Mouse (Mus musculus): ENCODE measurements around the gene Rab23.
"Not testable (repeated sequence)": the region's sequence is repeated elsewhere in the genome, so short reads cannot be mapped to it uniquely, and the experiment has no call there.

Rab23 gene

DNA sequence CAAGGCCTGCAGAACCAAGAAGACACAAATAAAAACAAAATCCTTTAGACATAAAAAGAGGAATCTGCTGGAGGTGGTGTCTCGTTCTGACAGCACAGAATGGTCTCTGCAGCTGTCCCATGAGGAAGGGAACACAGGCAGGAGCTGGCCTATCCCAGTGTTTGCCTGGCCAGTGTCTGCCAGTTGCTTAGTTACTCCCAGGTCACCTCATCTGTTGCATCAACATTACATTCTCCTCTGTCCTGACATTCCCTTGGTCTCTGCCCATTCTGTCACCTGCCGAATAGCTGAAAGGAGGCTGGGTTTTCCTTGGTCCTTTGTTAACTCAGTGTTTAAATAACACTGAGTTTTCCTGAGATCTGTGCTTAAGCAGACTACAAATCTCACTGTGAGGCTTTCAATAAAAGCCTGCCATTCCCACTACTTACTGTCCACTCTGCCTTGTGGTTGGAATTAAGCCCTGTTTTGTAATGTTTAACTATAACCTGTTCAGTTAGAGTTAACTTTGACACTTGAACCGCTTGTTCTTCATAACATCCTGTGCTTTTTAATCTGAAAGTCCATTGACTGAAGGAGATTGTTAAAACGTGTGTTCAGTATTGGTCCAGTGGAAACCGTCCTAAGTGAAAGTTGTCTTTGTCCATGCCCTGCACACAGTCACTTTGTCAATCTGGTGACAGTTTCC is 14.5 kb downstream of the Rab23 start:
- DNase-seq, result no peak

- DNase-seq, result no peak
Measured at GRCm38 (mm10) chr1:33738281-33738680, 18.6 kb downstream of the Rab23 start.

DNA sequence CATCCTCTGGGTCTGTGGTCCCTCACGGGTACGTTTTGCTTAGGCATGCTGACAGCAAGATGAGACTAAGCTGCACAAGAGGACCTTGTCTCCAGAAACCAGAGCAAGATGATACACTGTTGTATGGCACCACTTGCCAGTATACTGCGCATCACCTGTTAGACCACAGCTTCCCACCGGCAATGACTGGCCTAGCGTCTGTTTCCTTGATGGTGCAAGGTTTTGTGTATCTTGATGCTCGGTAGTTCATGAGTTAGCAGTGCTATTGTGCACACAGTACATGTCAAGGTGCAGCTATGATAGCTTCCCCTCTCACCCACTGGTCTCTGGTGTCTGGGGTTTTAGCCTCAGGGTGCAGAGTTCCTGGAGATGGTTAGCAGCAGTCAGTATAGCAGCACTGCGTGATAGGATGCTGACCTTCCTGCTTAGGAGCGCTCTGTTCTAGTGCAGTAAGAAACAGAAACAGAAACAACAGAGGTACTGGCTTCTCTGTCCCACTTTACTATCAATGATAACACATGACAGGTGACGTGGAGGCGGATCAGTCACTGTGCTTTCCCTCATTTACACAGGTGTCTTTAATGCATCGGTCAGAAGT is 19.1 kb downstream of the Rab23 start:
- DNase-seq, result no peak

GRCm38 (mm10) chr1:33739302-33739701 is 19.6 kb downstream of the Rab23 start:
- DNase-seq, result peak; percentile 94

- DNase-seq, result no peak
Measured at GRCm38 (mm10) chr1:33742903-33743302, 23.2 kb downstream of the Rab23 start.

GRCm38 (mm10) chr1:33744815-33745214 is 25.1 kb downstream of the Rab23 start:
- not testable (repeated sequence) for DNase-seq

DNA sequence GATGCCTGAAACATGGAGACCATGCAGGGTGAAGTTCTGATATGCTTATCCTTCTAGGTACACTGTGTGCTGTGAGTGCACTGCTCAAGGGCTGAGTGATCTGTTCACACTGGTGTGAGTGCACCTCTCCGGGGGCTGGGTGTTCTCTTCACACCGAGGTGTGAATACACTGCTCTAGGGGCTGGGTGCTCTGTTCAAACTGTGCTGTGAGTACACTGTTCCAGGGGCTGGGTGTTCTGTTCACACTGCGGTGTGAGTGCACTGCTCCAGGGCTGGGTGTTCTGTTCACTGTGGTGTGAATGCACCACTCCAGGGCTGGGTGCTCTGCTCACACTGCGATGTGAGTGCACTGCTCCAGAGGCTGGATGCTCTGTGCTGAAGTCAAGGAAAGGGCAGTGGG is 26.2 kb downstream of the Rab23 start:
- no peak for DNase-seq

DNA sequence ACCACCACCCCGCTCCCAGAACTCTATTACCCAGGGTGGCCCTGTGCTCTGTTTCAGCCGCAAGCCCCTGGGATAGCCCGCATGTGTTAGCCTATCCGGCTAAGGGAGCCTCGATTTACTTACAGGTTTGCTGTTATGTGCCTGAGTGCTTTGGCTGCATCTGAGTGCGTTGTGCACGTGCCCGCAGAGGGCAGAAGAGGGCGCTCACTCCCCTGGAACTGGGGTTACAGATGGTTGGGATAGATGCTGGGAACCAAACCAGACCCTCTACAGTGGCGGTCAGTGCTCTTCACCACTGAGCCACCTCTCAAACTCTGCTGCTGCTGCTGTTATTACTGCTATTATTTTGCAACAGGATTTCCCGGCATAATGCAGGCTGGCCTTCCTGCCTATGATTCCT is 29.4 kb downstream of the Rab23 start:
- no peak for DNase-seq

- not testable (repeated sequence) for DNase-seq
Measured at GRCm38 (mm10) chr1:33749709-33750108, 30.0 kb downstream of the Rab23 start.

GRCm38 (mm10) chr1:33751283-33751682 is 31.6 kb downstream of the Rab23 start:
- no peak for DNase-seq

- no peak for DNase-seq
Measured at GRCm38 (mm10) chr1:33754089-33754488, 34.4 kb downstream of the Rab23 start.

DNA sequence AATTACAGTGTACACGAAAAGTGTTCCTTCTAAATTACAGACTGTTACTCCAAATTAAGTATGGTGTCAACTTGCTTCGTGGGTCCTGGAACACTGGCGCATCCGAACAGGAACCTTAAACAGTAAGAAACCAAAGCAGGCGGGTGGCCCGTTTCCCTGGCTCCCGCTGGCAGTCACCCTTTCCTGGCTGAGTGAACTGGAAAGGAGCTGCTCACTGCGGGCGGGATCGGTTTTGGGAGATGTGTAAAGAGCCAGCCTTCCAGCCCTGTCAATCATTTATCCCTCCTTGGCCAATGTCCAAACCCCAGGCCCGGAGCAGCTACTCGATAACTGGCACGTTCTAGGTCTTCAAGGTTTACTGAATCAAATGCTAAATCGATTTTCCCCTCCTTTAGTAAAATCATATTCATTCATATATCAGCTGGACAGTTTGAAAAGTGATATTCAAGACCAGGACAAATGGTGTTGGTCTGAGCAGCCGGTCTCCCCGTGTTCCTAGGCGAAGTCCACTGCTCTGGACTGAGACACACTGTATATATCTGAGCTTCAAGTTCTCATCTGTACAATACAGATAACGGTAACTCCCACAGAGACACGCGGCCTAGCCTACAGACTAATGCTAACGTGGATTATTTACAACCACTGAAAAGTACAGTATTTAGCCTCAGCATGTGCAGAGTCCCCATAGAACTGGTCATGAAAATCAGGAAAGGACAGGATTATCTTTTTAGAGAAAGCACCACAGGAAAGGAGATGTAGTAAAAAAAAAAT is 35.5 kb downstream of the Rab23 start:
- no peak for DNase-seq

DNA sequence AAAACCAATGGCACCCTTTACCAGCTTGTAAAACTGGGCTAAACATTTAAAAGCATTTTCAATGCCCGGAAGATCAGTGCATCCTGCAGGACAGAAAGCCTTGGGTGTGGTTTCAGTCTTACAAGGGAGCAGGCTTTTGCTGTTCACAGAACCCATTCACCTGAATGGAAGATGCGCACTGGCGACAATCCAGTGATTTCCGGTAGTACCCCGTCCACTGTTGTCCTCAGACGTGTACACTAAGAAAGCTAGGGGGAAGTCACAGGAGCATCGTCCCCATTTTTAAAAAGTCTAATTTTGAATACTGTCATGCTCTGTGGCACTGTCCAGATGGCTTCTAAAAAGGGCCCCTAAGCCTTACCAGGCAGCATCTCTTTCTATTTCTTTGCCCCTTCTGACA is 36.1 kb downstream of the Rab23 start:
- no peak for DNase-seq

DNA sequence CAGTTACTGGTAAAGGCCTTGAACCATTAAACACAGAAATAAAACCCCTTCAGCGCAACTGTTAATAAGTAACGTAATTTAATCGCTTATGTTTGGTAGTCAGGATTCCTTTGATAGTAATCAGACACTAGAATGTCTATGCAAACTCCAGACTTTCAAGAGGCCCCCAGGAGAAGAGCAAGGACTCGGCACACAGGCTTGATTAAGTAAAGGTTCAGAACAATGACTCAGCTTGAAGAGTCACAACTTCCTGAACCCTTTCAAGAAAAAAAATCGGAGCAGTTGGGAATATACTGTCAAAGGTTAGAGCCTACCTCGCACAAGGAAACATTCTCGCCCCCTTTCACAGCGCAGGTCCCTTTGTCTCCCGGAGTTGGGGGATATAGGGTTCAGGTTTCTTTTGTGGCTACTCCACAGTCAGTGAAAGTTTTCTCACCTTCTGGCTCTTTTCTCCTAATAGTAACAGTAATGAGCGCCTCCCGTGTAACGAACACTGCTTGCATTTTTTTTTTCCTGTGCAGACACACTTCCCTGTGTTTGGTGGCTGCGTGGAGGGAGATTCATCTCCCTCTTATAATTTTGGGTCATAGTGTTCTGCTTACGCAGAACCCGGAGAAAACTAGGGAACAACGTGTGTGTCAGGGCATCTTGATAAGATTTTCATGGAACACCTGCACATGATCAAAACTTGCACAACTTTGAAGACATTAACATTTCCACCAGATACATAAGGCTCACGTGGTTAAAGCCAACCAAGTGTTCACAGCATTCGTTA is 36.8 kb downstream of the Rab23 start:
- no peak for DNase-seq

- DNase-seq, result no peak
Measured at GRCm38 (mm10) chr1:33757033-33757413, 37.3 kb downstream of the Rab23 start.

- peak; percentile 64 for DNase-seq
Measured at GRCm38 (mm10) chr1:33757491-33758041, 37.9 kb downstream of the Rab23 start, which contains the start of gene Bag2. Gene Bag2 (minus strand): TSS chr1:33757795.

DNA sequence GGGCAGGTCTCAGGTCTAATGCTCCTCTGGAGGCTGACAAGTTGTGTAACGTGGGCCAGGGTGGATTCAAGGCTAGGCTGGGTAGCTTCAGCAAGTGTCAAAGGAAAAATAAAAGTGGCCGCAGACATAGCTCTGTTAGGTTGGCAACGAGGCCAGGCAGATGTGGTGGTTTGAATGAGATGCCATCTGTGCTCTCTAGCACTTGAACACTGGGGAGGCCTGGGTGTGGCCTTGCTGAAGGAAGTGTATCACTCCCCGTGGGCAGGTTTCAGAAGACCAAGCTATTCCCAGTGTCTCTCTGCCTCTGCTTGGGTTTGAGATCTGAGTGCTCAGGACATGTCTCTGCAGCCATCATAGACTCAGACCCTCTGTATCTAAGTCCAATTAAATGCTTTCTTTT is 38.8 kb downstream of the Rab23 start:
- no peak for DNase-seq

GRCm38 (mm10) chr1:33763826-33764225 is 44.1 kb downstream of the Rab23 start:
- DNase-seq, result no peak

- DNase-seq, result no peak
Measured at GRCm38 (mm10) chr1:33765468-33766080, 45.9 kb downstream of the Rab23 start.

DNA sequence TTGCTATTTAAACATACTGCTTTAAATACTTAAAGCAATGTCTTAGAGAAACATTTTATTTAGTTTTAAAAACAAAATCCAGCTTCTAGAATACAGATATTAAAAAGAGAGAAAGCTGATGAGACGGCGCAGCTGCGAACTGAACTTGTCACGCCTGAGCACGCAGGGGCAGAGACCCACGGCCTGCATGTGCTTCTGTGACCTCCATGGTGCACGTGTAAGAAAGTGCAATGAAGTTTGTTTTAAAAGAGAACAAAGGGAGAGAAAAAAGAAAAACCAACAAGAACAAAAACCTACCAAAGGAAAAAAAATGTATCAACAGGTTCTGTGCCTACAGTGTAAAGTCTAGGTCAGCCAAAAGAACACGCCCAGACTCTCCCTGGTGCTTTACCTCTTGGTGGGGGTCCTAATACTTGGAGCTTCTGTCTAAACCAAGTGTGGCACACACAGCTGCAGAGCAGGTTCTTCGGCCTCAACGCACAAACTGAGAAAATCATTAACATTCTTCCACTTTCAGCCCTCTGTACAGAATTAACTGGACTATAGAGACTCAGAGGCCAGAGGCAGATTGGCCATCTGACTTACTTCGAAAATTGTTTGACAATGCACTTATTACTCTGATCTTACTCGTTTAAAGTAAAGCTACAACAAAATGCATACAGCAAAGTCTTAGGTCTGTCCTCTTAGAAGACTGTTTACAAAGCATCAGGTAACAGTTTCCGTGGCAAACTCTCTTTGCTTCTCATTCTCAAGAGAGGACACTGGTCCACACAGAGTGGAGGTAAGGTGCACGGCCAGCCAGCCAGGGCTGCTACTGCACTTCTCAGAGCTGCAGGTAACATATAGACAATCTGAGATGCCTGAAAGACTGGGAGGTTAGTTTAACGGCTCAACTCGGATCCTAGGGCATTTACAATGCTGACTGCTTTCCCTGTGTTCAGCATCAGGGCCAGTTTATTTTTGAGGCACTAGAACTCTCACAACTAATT is 47.1 kb downstream of the Rab23 start:
- DNase-seq, result no peak
